Mouse (Mus musculus) cerebellum, adult 18-20 months (tissue): ENCODE measurements around the gene Parm1.

Experiments
- DNase-seq, 2 experiments: peaks; one replicate each; pipeline ENCODE4 v3.0.0; 2021

Gene Parm1

DNA sequence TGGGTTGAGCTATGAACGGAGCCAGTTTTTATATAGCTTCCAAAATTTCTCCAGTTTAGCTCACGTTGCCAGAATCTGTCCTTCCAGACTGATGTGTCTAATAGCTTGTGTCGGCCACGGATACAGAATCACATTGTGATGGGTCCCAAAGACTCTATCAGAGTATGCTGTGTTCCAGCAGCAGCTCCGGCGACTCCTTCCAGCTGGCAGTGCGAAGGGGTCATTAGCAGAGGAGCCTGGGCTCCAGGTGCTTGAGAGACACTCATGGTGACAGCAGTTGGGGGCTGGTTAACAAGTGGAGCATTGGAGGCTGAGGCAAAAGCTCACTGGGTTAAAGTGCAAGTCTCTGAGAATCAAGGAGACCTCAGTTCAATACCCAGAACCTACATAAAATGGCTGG is 61.5 kb downstream of the Parm1 start:
- no peak for DNase-seq

DNA sequence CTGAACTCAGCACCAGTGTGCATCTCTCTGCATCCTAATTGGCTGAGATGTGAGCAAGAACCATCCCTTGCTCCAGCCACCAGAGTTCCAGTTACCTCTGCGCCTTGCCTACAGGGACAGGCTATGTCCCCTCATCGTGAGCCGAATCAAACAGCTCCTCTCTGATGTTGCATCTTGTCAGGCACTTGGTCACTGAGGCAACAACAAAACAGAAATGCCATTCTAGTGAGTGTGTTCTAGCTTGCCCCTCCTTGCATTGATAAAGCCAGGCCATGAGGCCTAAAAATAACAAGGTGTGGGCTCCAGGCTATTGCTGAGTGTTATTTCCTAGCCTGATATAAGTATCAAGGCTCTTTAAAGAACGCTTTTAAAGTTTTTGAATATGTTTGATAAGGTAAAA is 64.4 kb downstream of the Parm1 start:
- no peak for DNase-seq

DNA sequence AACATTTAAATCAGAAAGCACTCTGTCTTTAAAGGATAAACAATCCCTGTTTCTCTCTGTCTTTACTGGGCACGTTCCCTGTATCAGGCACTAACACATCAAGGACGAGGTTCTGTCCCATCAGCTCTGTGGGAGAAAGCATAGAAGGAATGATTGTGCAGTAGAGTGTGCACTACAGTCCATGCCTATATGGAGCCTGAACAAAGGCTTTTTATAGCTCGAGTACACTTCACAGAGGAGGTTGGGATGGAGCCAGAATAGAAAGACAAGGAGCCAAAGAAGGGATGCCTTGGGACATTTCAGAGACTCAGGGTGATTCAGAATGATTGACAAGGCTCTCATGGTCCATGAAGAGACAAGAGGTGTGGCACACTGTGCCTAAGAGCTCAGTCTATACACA is 68.8 kb downstream of the Parm1 start:
- no peak for DNase-seq

GRCm38 (mm10) chr5:91594083-91594482 is 76.7 kb downstream of the Parm1 start:
- no peak for DNase-seq

DNA sequence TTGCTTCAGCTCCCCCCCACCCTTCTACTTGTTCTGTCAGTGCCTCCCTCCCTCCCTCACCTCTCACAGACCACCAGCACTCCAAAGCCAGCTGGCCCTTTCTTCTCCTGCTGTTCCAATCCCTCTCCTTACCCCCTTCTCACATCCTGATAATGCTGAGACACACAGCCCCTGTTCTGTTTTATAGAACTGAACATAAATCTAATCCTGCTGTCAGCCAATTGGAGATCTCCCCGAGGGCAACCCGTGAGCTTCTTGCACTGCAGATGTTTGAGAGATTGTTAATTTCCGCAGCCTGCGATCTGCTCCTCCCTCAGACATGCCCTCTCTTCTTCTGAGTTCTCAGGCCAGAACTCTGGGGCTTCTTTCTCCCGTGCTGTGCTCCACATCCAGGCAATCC is 79.8 kb downstream of the Parm1 start:
- DNase-seq, result no peak

DNA sequence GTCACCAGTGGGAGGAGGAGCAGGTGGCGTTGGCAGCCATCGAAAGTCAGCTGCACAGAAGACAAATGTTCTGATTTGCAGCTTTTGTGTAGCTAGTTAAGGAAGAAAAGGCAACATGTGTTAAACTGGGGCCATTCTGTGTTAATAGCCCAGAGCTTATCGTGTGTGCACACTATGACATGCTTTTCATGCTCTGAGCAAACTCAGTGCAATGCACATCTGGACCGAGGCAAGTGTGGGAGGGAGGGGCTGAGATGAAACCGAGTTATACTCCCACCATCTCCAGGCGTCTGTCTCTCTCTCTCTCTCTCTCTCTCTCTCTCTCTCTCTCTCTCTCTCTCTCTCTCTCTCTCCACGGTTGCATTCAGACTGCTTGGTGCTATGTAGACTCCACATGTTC is 82.4 kb downstream of the Parm1 start:
- DNase-seq, result no peak

- no peak for DNase-seq
These were observed 85.9 kb downstream of the Parm1 start for GRCm38 (mm10) chr5:91603347-91603746.

DNA sequence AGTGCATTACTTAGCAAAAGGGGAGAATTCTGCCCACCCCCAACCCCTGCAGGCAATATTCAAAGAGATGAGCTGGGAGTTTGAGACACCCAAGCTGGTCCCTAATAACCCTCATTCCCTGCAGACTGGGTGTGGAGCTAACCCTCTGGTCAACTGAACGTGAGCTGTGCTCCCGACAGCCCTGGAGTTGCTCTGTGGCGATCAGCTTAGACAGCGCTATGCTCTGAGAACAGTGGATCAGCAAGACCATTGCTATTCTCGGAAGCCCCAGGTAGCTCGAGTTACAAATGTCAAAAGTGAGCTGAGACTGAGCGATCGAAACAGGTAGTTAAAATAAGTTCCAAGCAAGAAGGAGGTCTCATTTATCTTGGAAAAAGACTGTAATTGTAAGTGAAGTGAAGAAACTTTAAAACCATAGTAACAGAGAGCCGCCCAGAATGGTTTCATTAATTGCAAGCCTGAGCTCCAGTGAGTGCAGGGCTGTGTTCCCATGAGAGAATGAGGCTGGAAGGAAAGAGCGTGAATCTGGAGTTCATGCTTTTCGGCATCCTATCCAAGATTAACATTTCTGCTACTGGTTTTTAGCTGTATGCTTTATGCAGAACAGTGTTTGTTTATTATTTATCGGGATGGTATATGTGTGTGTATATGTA is 86.5 kb downstream of the Parm1 start:
- no peak for DNase-seq

DNA sequence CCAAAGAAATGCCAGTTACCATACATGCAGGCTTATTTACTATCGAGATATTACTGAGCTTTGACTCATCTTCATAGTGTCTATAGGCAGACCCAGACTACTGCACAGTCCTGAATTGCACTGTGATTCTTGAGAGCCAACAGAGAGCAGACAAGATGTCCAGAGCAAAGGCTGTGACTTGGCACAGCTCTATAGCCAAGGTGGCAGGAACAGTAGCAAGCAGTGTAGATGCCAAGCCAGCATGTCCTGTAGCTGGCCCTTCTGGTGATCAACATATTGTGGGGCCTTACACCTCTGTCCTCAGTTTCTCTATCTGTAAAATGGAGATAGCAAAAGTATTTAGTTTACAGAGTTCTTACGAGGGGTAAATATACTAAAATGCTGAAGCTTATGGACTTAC is 89.8 kb downstream of the Parm1 start:
- no peak for DNase-seq

DNA sequence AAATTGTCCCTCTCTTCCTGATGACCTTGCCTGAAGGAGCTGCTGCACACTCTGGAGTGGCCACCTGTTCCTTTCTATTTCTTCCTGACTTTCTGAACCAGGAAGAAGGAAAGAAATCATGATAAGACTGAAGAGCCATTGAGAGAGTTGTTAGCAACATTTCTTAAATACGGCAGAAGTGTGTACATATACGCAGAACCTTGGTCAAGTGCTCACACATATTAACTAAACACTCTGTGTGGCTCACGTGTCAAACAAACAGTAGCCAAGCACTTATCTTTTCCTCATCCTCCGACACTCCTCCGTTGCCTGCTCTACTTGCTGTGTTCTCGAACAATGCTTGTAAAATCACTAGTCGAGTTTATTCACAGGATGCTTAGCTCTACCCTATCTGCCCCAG is 90.4 kb downstream of the Parm1 start:
- no peak for DNase-seq

DNA sequence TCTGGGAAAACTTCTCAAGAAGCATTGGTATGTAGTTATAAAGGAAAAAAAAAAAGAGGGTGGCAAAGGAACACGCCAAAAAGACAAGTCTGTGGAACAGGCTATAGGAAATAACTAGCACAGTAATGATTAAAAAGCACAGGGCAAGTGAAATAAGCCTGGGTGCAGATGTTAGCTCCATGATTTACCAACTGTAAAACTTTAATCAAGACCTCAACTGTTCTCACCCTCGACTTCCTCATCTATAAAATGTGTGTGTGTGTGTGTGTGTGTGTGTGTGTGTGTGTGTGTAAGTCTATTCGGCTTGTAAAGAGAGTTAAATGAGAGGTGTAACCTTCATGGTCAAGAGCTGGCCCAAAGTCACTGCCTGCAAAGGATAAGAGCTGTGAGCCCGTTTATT is 91.6 kb downstream of the Parm1 start:
- DNase-seq, result no peak

DNA sequence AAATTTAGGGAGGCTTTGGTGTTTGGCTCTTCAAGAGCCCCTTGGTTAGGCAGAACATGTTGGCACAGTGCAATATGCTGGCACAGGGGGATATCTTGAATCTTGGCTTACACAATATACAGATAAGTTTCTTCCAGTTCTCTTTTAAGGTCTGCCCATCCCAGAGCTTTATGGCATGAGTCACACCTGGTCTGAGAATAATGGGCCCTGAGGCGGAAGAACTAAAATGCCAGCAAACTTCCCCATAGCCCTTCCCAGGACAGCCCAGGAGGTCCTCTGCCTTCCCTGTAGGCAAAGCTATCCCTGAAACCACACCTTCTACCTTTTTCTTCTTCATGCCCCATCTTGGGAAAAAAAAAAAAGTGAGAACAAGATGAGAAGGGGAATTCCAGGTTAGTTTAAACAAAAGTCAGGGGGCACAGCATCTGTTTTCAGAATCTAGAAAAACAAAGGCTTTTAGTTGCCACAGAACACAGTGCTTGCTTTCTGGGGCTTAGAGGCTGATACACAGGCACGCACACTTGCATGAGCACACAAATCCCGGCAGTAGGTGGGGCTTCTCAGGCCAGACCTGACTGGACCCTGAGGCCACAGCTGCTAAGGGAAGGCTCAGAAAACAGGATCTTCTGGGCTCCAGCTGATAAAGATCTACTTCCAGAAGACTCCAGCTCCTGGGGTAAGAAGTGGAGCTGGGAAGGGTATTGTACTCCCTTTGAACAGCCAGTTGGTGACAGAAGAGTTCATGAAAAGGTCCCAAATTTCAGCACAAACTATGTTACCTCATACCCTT is 92.3 kb downstream of the Parm1 start:
- DNase-seq, result no peak

DNA sequence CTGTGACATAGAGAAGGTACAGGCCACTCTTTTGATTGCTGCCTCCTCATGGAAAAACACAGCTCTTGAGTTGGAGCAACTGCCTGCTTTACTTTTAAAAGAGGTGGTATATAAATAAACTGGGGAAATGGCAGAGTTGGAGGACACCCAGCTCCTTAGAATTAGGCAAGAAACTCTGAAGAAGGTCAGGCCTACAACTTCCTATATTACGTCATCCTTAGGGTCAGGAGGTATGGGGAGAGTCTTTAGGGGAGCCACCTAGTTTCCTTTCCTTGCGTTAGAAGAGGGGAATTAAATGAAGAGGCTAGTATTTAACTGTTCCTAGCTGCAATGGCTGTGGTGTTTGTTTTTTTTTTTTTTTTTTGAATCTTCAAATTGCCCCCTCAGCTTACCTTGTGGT is 93.1 kb downstream of the Parm1 start:
- no peak for DNase-seq

- no peak for DNase-seq
These were observed 94.2 kb downstream of the Parm1 start for GRCm38 (mm10) chr5:91611589-91611988.

DNA sequence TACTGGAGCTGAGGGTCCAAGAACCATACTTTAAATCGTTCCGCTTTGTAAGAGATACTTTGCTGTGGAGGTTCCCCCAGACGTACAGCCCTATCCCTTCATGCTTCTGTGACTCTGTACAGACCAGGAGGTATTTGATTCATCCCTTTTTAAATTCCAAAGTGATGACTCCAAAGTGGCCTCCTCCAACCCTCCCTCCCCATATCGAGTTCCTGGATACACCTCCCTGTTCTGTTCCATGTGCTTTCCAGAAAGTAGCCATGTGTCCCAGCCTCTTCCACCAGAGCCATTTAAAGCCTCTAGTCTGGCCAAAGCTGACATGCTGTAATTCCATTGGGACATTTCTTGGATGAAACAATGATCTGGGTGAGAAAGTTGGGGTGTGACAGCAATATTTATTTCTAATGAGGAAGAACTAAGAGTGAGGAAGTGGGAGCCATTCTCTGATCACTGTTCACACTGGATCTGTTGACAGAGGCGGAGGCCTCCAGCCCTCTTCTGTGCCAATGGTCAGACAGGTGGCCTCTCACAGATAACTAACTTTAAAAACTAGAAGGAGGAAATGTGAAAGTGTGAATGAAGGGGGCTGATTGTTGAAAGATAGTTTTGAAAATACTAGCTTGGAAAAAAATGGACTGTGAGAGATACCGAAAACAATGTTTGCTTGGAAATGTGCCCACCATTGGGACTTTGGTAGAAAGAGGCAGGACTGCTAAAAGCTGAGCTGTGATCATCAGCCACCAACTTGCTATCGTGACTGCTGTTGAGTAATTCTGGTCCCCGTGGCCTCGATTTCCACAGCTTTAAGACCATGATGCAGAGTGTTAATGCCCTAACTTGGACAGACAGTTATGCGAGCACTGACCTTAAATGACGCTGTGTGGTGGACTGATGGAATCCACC is 100.2 kb downstream of the Parm1 start:
- no peak for DNase-seq

- DNase-seq, result no peak
These were observed 101.3 kb downstream of the Parm1 start for GRCm38 (mm10) chr5:91618661-91619173.

DNA sequence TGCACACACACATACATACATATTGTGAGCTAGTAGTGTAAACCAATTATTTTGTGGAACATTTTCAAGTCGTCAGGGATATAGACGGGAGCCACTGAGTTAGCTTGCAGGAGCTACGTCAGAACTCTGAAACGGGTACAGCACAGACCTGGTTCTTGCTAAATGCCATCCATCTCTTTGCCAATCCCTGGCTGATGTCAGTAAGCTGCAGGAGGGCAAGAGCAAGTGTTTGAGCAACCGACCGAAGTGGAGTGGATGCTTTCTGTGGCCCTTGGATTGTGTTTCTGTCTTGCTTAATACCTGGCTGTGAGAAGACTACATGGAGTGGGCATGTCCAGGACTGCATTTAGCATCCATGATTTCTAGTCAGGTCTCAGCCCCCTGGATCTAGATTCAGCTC is 103.8 kb downstream of the Parm1 start:
- no peak for DNase-seq

DNA sequence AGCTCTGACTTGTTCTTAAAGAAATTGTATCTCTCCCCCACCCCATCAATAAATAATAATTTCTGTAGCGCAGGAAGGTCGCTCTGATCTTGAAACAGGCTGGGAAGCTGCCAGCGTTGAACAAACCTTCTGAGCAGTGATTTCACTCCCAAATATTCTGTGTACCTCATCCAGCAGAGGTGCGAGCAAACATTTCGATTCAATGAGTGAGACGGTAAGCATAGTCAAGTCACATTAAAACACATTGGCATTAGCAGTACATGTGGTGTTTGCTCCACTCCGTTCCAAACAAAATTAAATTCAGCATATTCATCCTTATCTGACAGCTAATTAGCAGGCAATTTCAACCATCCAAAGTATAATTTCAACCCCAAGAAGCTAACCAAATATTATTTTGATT is 109.4 kb downstream of the Parm1 start:
- DNase-seq, result no peak

- peak in 1 of 2 experiments; percentile 6 for DNase-seq
These were observed 112.1 kb downstream of the Parm1 start for GRCm38 (mm10) chr5:91629472-91629871.

- DNase-seq, result no peak
These were observed 133.9 kb downstream of the Parm1 start for GRCm38 (mm10) chr5:91651330-91651729.

DNA sequence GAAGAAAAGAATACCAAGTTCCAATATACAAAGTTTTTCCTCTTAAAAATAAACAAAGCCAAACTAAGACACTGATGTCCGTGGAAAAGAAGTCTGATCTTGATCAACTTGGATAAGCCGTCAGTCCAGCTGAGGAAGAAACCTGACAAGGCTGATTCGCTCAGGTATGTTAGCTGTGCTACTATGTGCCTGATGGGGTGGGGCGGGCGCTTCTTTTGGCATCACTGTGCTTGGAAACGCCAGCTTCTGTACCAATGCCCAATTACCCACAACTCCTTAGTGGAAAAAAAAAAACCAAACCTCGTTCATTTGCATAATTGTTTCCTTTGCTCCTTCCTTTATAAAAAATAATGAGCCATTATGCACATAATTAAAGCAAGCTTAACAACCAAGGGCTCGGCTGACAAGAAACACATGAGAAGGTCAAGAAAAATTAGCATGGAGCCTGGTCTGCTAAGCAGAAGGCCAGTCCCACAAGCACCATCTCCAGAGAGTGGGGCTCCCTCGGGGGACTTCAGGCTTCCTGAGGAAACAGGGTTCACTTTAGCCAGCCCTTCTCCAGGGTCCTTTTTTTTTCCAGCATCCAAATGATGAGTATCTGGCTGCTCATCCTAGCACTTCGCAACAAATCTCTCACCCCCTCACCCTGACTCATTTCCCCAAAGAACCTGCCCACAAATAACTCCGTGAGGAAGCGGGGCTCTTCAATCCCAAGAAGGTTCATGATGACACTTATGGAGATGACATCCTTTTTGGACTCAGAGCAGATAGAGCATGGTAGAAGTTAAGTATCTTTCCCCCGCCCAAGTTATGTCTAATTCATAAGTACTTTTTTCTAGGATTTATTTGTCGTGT is 135.9 kb downstream of the Parm1 start:
- DNase-seq, result no peak

- DNase-seq, result no peak
These were observed 137.1 kb downstream of the Parm1 start for GRCm38 (mm10) chr5:91654331-91655048.
